Mouse (Mus musculus) cortical plate, adult 2 months (tissue): ENCODE data around the gene Gm9376.

Experiments used
- CTCF ChIP-seq: fragments of 200-500 bp; IDR thresholded peaks from 2 replicates; pipeline ENCODE4 v1.5.1; 2011; ENCODE audit warnings: mild to moderate bottlenecking, control low read depth, low read length; ENCODE audit not compliant: insufficient read depth; ENCODE audit errors: extremely low read depth
- POLR2A ChIP-seq: fragments of 200-500 bp; IDR thresholded peaks from 2 replicates; pipeline ENCODE4 v1.6.1; 2011; ENCODE audit warnings: mild to moderate bottlenecking, low read length, control low read depth; ENCODE audit not compliant: insufficient read depth; ENCODE audit errors: extremely low read depth

DNA sequence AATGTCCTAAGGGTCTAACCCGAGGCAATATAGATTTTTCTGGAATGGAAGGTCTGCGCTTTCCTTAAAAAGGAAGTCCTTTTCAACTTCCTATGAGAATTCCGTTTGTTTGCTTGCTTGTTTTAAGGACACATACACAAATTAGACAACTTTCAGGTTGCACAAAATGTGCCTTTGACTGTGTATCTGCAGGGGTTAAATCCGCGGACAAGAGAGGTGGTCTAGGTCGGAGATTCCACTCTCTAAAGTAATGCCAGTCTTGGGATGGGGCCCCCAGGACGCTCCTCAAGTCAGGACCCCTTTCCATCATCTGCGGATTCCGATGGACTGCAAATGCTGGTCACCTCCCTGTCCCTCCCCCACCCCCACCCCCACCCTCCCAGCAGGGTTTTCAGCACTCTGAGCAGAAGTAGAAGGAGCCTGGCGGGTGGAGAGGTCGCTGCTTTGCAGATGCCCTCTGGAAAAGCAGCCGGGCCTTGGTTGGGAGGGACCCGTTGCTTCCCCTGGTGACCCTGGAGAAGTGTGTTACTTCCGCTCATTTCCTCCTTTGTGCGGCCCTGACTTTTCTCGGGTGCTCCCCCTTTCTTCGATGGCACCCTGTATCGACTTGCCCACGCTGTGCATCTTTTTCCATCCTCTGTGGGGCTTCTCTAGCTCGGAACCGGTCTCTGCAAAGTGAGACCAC is 40.1 kb upstream of the Gm9376 start:
- TF ChIP-seq CTCF: no peak
- no peak for TF ChIP-seq POLR2A
